Mouse (Mus musculus) midbrain, embryonic 12.5 days (tissue): ENCODE data around the gene Adamts7. TPM values are rescaled to one million over a fixed set of nuclear protein-coding genes. Genes with fewer than 3 reads are reported as not detected.

Source experiments
- ATAC-seq: fragments of 200-750 bp; cut with Nextera tagmentation; 2 replicates; pipeline ENCODE4 v1.8.0; 2017; ENCODE audit warnings: low read depth, moderate TSS enrichment, moderate library complexity; ENCODE audit not compliant: low FRiP score
- H3K27ac ChIP-seq: fragments of 300-500 bp; sonication (generic); replicated peaks from 2 replicates; pipeline ENCODE4 v1.5.1; 2016; ENCODE audit warnings: mild to moderate bottlenecking
- H3K27me3 ChIP-seq: fragments of 300-500 bp; sonication (generic); 2 replicates; pipeline ENCODE4 v1.6.1; 2016; ENCODE audit warnings: mild to moderate bottlenecking
- H3K36me3 ChIP-seq: fragments of 300-500 bp; sonication (generic); 2 replicates; pipeline ENCODE4 v1.6.1; 2016
- H3K4me1 ChIP-seq: fragments of 300-500 bp; sonication (generic); 2 replicates; pipeline ENCODE4 v1.6.1; 2016
- H3K4me2 ChIP-seq: fragments of 300-500 bp; sonication (generic); replicated peaks from 2 replicates; pipeline ENCODE4 v1.6.1; 2016; ENCODE audit warnings: mild to moderate bottlenecking, moderate library complexity
- H3K4me3 ChIP-seq: fragments of 300-500 bp; sonication (generic); 2 replicates; pipeline ENCODE4 v1.5.1; 2016; ENCODE audit warnings: mild to moderate bottlenecking
- H3K9ac ChIP-seq: fragments of 300-500 bp; sonication (generic); replicated peaks from 2 replicates; pipeline ENCODE4 v1.6.1; 2016; ENCODE audit warnings: mild to moderate bottlenecking, moderate library complexity
- H3K9me3 ChIP-seq: fragments of 300-500 bp; sonication (generic); 2 replicates; pipeline ENCODE4 v1.6.1; 2016; ENCODE audit warnings: mild to moderate bottlenecking
- WGBS: fragments of 180-500 bp; shearing (Covaris S2); methylation state at CpG from one replicate; pipeline ENCODE4 v1.1.7; 2016; 5-methylcytosine and 5-hydroxymethylcytosine counted together
- polyA plus RNA-seq: library from polyadenylated mRNA; unstranded; fragments of >200 nt; fragmentation: Nextera tagmentation; extraction: Ambion mirVana; gene quantifications from 2 replicates; pipeline ENCODE4 v1.2.1, GENCODE M21; 2016

The Adamts7 gene
- polyA plus RNA-seq, 1 experiment from 2014 or later = 24.0 TPM

DNA sequence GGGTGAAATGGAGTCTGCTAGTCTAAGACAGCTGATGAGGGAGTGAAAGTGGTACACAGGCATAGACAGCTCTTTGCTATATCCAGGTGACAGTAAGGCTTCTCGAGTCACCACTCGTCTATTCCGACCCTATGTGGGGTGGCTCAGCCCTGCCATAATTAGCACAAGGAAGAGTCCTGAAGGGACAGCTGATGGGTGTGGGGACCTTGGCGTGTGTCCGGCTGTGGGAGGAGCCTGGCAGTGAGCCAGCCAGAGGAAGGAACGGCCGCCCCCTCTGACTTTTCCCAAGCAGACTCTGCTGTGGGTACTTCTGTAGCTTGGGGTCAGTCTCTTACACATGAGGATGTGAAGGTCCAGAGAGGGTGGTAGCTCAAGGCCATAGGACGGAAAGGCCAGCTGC, 21.2 kb downstream of the Adamts7 start:
- Histone ChIP-seq H3K4me3 (no peak overlapping the region), H3K27me3 (no peaks in the 10 kb centered on the region), H3K27ac (no peak overlapping the region), H3K9me3 (no peaks in the 10 kb centered on the region), H3K4me1 (no peaks in the 10 kb centered on the region), H3K4me2 (no peak overlapping the region), H3K9ac (no peak overlapping the region), H3K36me3 (peaks cover 69% of the 10 kb centered on the region)
- ATAC-seq = no peak
- 78% methylated on average over 8 of the region's 8 CpGs for WGBS

- no peaks in the 10 kb centered on the region for H3K9me3 ChIP-seq
- ATAC-seq = no peak
- no peaks in the 10 kb centered on the region for H3K27me3 ChIP-seq
- H3K36me3 ChIP-seq = peaks cover 69% of the 10 kb centered on the region
- H3K27ac ChIP-seq = no peak overlapping the region
- 82% methylated on average over 8 of the region's 8 CpGs for WGBS
- no peak overlapping the region for H3K4me3 ChIP-seq
- H3K4me1 ChIP-seq = no peaks in the 10 kb centered on the region
- no peak overlapping the region for H3K9ac ChIP-seq
- H3K4me2 ChIP-seq = no peak overlapping the region
Measured at GRCm38 (mm10) chr9:90185356-90185910, 22.6 kb downstream of the Adamts7 start.

- Histone ChIP-seq H3K27me3 (no peaks in the 10 kb centered on the region), H3K36me3 (peaks cover 92% of the 10 kb centered on the region), H3K4me1 (no peaks in the 10 kb centered on the region), H3K9me3 (no peaks in the 10 kb centered on the region), H3K9ac (no peak overlapping the region), H3K4me3 (no peak overlapping the region), H3K4me2 (no peak overlapping the region), H3K27ac (no peak overlapping the region)
- ATAC-seq = no peak
- WGBS = 93% methylated on average over 4 of the region's 4 CpGs
Measured at GRCm38 (mm10) chr9:90188893-90189292, 26.0 kb downstream of the Adamts7 start.

DNA sequence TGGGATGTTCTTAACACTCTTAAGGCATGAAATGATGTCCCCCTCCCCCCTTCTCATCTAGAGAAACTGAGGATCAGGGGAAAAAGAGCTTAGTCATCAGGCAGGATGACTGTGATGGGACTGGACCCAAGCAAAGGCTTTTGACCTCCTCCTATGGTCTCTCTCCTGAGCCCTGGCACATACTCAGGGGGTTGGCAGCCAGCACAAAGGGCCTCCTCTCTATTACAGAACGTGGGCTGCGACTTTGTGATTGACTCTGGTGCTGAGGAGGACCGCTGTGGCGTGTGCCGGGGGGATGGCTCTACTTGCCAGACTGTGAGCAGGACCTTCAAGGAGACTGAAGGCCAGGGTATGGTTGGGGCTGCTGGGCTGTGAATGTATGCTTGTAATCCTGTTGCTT, 26.5 kb downstream of the Adamts7 start:
- H3K27me3 ChIP-seq = no peaks in the 10 kb centered on the region
- no peak for ATAC-seq
- no peak overlapping the region for H3K9ac ChIP-seq
- peaks cover 97% of the 10 kb centered on the region for H3K36me3 ChIP-seq
- H3K9me3 ChIP-seq = no peaks in the 10 kb centered on the region
- H3K27ac ChIP-seq = no peak overlapping the region
- WGBS = 86% methylated on average over 5 of the region's 5 CpGs
- no peaks in the 10 kb centered on the region for H3K4me1 ChIP-seq
- no peak overlapping the region for H3K4me3 ChIP-seq
- H3K4me2 ChIP-seq = no peak overlapping the region

GRCm38 (mm10) chr9:90195000-90195399, 32.1 kb downstream of the Adamts7 start:
- no peak overlapping the region for H3K4me3 ChIP-seq
- no peak overlapping the region for H3K9ac ChIP-seq
- no peaks in the 10 kb centered on the region for H3K27me3 ChIP-seq
- H3K27ac ChIP-seq = no peak overlapping the region
- WGBS = 76% methylated on average over 10 of the region's 10 CpGs
- no peak for ATAC-seq
- no peaks in the 10 kb centered on the region for H3K4me1 ChIP-seq
- no peaks in the 10 kb centered on the region for H3K9me3 ChIP-seq
- H3K4me2 ChIP-seq = no peak overlapping the region
- H3K36me3 ChIP-seq = peaks cover 95% of the 10 kb centered on the region

GRCm38 (mm10) chr9:90196262-90196661, 33.4 kb downstream of the Adamts7 start:
- H3K4me3 ChIP-seq = no peak overlapping the region
- peaks cover 96% of the 10 kb centered on the region for H3K36me3 ChIP-seq
- no peak overlapping the region for H3K9ac ChIP-seq
- H3K27me3 ChIP-seq = no peaks in the 10 kb centered on the region
- H3K4me2 ChIP-seq = no peak overlapping the region
- no peaks in the 10 kb centered on the region for H3K9me3 ChIP-seq
- H3K27ac ChIP-seq = no peak overlapping the region
- whole genome bisulfite sequencing = 87% methylated on average over 7 of the region's 7 CpGs
- H3K4me1 ChIP-seq = no peaks in the 10 kb centered on the region
- ATAC-seq = no peak

DNA sequence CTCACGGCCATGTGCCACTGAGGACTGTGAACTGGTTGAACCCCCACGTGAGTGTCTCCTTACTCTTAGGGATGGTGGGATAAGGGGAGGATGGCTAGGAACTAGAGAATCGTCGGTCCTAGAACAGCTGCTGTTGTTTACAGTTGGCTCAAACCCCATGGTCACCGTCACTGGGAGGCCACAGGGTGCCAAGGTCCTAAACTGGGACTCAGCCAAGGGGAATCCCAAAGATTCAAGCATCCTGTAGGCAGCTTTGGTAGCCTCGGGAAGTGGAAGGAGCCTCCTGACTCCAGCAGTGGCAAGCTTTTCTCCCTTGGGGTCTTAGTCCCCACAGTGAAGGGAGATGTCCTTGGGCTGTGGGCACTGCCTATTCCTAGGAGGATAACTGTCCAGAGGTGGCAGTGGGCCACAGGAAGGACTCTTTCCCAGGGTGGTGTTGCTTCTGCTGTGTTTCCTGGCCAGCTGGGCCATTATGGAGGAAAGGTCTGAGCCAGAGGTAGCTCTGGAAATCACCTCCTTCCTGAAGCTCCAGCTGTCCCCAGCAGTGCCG, 34.3 kb downstream of the Adamts7 start:
- Histone ChIP-seq H3K4me3 (no peak overlapping the region), H3K27me3 (no peaks in the 10 kb centered on the region), H3K9me3 (no peaks in the 10 kb centered on the region), H3K4me1 (no peaks in the 10 kb centered on the region), H3K27ac (no peak overlapping the region), H3K4me2 (no peak overlapping the region), H3K36me3 (peaks cover 93% of the 10 kb centered on the region), H3K9ac (no peak overlapping the region)
- 88% methylated on average over 7 of the region's 7 CpGs for WGBS
- ATAC-seq = no peak

DNA sequence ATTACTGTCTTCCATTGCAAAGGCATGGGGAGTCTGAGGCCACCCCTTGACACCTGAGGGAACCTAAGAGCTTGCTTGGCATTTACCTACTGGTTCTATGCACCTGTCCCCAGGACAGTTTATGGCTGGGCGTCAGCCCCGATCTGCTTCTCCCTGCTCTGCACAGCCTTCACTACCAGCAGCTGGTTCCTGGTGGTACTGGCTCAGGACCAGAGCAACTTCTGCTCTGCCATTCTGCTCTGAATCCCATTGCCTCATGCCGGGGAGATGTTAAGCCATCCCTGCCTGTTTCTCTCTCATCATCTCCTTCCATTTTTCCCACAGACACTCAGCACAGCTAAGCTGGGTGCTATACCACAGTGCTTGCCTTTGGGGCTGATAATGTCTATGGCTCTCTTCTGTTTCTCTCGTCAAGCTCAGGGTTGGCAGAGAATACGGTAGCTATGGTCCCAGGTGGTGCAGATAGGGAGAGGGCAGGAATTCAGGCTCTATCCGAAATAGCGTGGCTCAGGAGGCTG, 35.1 kb downstream of the Adamts7 start:
- no peak for ATAC-seq
- Histone ChIP-seq H3K9ac (no peak overlapping the region), H3K4me1 (no peaks in the 10 kb centered on the region), H3K27me3 (no peaks in the 10 kb centered on the region), H3K27ac (no peak overlapping the region), H3K36me3 (peaks cover 86% of the 10 kb centered on the region), H3K9me3 (no peaks in the 10 kb centered on the region), H3K4me3 (no peak overlapping the region), H3K4me2 (no peak overlapping the region)
- 91% methylated on average over 7 of the region's 7 CpGs for WGBS

DNA sequence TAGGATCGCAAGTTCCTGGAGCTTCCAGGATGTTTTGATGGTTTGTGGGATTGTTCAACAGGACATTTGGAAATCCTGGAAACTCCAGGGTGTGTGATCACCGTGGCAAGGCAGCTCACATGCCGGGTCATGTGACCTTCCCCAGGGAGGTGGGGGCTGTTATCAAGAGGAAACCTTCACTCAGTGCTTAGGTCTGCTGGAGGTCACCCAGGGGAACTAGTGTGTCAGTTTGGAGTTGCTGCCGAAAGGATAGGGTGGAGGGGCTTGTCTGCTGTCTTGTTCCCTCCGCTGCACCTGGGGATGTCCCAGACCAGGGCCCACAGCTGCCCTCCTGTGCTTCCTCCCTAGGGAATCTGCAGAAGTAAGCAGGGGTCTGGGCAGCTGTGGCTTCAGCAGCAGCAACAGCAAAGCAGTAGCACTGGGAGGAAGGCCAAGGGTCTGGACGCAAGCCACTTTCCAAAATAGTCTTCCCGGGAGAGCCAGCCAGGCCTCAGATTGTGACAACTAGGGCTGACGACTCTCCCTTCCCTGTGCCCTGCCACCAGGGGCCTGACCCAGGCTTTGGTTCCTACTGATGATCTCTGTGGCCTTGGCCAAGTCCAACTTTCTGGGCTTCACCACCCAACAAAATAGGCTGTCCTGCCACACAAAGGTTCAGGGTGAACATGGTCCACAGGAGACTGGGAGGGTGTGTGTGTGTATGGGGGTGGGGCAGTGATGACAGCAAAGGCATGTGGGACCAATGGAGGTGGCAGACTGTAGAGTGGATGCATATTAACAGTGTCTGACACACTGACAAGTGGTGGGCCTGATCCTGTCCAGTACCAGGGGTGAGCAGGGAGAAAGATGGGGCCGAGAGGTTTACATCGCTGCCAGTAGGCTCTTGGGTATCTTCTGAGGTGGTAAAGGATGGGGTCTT, 35.9 kb downstream of the Adamts7 start:
- Histone ChIP-seq H3K27me3 (no peaks in the 10 kb centered on the region), H3K4me2 (no peak overlapping the region), H3K4me3 (no peak overlapping the region), H3K9ac (no peak overlapping the region), H3K36me3 (peaks cover 77% of the 10 kb centered on the region), H3K27ac (no peak overlapping the region), H3K4me1 (no peaks in the 10 kb centered on the region), H3K9me3 (no peaks in the 10 kb centered on the region)
- ATAC-seq = no peak
- WGBS = 81% methylated on average over 10 of the region's 10 CpGs

DNA sequence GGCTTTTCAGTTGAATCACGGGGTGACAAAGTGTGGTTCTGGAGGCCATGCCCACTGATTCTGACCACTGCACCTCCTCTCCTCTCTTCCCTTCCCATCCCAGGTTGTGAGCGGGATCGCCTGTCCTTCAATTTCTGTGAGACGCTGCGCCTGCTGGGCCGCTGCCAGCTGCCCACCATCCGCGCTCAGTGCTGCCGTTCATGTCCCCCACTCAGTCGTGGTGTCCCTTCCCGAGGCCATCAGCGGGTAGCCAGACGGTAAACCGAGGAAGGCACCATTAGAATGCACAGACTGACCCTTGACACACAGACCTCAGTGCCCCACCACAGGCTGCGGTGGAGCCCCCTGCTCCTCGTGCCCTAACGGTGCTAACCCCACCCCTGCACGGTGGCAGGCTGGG, 36.7 kb downstream of the Adamts7 start:
- H3K4me3 ChIP-seq = no peak overlapping the region
- peaks cover 69% of the 10 kb centered on the region for H3K36me3 ChIP-seq
- 97% methylated on average over 18 of the region's 18 CpGs for WGBS
- H3K4me2 ChIP-seq = no peak overlapping the region
- no peaks in the 10 kb centered on the region for H3K9me3 ChIP-seq
- H3K27me3 ChIP-seq = no peaks in the 10 kb centered on the region
- no peak for ATAC-seq
- H3K27ac ChIP-seq = no peak overlapping the region
- H3K9ac ChIP-seq = no peak overlapping the region
- H3K4me1 ChIP-seq = no peaks in the 10 kb centered on the region

DNA sequence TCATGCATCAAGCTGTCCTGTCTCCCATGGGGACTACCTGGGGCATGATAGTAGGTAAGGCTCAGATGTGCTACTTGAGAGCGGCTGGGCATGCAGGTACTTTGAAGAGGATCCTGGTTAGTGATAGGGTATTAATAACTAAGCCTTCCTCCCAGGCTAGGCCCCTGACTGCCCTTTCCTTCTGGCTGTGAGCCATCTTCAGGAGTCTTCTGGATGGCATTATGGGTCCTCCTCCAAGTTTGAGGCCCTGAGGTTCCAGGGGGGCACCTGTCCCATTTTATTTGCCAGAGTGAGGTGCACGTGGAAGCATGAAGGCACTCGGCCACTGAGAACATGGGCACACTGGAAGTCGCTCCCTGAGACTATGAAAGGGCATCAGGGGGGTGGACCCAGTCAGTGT, 37.6 kb downstream of the Adamts7 start:
- 94% methylated on average over 4 of the region's 4 CpGs for WGBS
- Histone ChIP-seq H3K36me3 (peaks cover 63% of the 10 kb centered on the region), H3K27ac (no peak overlapping the region), H3K4me1 (no peaks in the 10 kb centered on the region), H3K9ac (no peak overlapping the region), H3K27me3 (no peaks in the 10 kb centered on the region), H3K4me2 (no peak overlapping the region), H3K4me3 (no peak overlapping the region), H3K9me3 (no peaks in the 10 kb centered on the region)
- ATAC-seq = no peak

- Histone ChIP-seq H3K36me3 (peaks cover 60% of the 10 kb centered on the region), H3K9ac (no peak overlapping the region), H3K4me2 (no peak overlapping the region), H3K4me3 (no peak overlapping the region), H3K4me1 (no peaks in the 10 kb centered on the region), H3K9me3 (no peaks in the 10 kb centered on the region), H3K27ac (no peak overlapping the region), H3K27me3 (no peaks in the 10 kb centered on the region)
- ATAC-seq = no peak
- WGBS = 86% methylated on average over 7 of the region's 7 CpGs
Measured at GRCm38 (mm10) chr9:90201096-90201495, 38.2 kb downstream of the Adamts7 start.
